Mouse (Mus musculus) hindbrain, embryonic 16.5 days (tissue): Measurements from ENCODE around the gene Cptp. TPM values are rescaled to one million over a fixed set of nuclear protein-coding genes. Genes with fewer than 3 reads are reported as not detected.

Experiments used
- ATAC-seq: fragments of 200-750 bp; cut with Nextera tagmentation; 2 replicates; pipeline ENCODE4 v1.8.0; 2017; ENCODE audit warnings: moderate TSS enrichment, moderate library complexity
- H3K27ac ChIP-seq: fragments of 300-500 bp; sonication (generic); 2 replicates; pipeline ENCODE4 v1.5.1; 2014; ENCODE audit warnings: low read depth, mild to moderate bottlenecking, control low read depth, low read length, moderate library complexity
- H3K27me3 ChIP-seq: fragments of 300-500 bp; sonication (generic); replicated peaks from 2 replicates; pipeline ENCODE4 v1.6.1; 2014; ENCODE audit warnings: low read length; ENCODE audit not compliant: control insufficient read depth, insufficient read depth
- H3K36me3 ChIP-seq: fragments of 300-500 bp; sonication (generic); 2 replicates; pipeline ENCODE4 v1.6.1; 2014; ENCODE audit warnings: mild to moderate bottlenecking, low read length, moderate library complexity, mixed read lengths; ENCODE audit not compliant: control insufficient read depth, insufficient read depth
- H3K4me1 ChIP-seq: fragments of 300-500 bp; sonication (generic); 2 replicates; pipeline ENCODE4 v1.6.1; 2014; ENCODE audit warnings: low read depth, low read length; ENCODE audit not compliant: control insufficient read depth, insufficient read depth
- H3K4me2 ChIP-seq: fragments of 300-500 bp; sonication (generic); 2 replicates; pipeline ENCODE4 v1.6.1; 2014; ENCODE audit warnings: mild to moderate bottlenecking, low read length, control low read depth, moderate library complexity
- H3K4me3 ChIP-seq: fragments of 300-500 bp; sonication (generic); 2 replicates; pipeline ENCODE4 v1.5.1; 2014; ENCODE audit warnings: mild to moderate bottlenecking, low read length, control low read depth, moderate library complexity
- H3K9ac ChIP-seq: fragments of 300-500 bp; sonication (generic); 2 replicates; pipeline ENCODE4 v1.6.1; 2014; ENCODE audit warnings: low read depth, mild to moderate bottlenecking, control low read depth, low read length, moderate library complexity
- H3K9me3 ChIP-seq: fragments of 300-500 bp; sonication (generic); 2 replicates; pipeline ENCODE4 v1.6.1; 2014; ENCODE audit warnings: mild to moderate bottlenecking, low read length, moderate library complexity; ENCODE audit not compliant: control insufficient read depth
- WGBS: fragments of 180-500 bp; shearing (Covaris S2); extraction: QIAGEN DNeasy Blood & Tissue Kit; methylation state at CpG from one replicate; pipeline ENCODE4 v1.1.7; 2014; 5-methylcytosine and 5-hydroxymethylcytosine counted together
- polyA plus RNA-seq: library from polyadenylated mRNA; unstranded; fragments of >200 nt; fragmentation: Nextera tagmentation; extraction: Ambion mirVana; gene quantifications from 2 replicates; pipeline ENCODE4 v1.2.1, GENCODE M21; 2015

The Cptp gene
- polyA plus RNA-seq, 1 experiment from 2014 or later, result 31.7 TPM

DNA sequence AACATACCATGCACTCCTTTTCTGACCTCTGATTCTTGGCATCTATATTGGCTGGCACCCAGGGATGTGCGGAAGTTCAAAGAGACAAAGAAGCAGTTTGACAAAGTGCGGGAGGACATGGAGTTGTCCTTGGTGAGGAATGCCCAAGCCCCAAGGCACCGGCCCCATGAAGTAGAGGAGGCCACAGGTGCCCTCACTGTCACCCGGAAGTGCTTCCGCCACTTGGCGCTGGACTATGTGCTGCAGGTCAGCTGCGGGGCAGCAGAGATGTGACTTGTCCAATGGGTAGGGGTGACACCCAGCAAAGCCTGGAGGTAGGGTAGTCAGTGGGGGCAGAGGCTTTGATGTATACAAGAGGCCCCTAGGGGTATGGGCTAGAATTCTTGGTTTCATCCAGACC, 30.1 kb upstream of the Cptp start:
- Histone ChIP-seq H3K4me2 (no peak overlapping the region), H3K9ac (no peak overlapping the region), H3K27me3 (no peaks in the 10 kb centered on the region), H3K4me1 (peaks cover 14% of the 10 kb centered on the region), H3K9me3 (no peaks in the 10 kb centered on the region), H3K36me3 (peaks cover 67% of the 10 kb centered on the region), H3K4me3 (no peak overlapping the region), H3K27ac (no peak overlapping the region)
- ATAC-seq, result no peak
- WGBS, result 96% methylated on average over 7 of the region's 7 CpGs

DNA sequence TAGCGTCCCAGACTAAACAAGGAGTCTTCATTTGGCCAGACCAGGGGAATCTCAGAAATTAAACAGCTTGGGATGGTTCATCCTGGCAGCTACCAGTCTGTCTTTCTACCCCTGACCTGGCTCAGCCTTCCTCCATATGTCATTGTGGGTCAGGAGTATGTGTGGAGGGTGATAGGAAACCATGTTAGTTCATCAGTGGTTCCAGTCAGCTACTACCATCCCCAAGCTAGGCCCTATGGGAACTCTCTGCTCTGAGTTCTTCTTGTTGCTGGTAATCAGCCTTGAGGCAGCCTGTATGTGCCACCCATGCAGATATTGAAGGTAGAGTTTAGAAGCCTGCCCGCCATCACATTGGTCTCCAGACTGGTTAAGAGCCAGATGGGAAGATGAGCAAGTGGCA, 29.1 kb upstream of the Cptp start:
- peaks cover 25% of the 10 kb centered on the region for H3K4me1 ChIP-seq
- peaks cover 57% of the 10 kb centered on the region for H3K36me3 ChIP-seq
- no peak overlapping the region for H3K4me3 ChIP-seq
- H3K27ac ChIP-seq, result no peak overlapping the region
- H3K27me3 ChIP-seq, result no peaks in the 10 kb centered on the region
- no peak overlapping the region for H3K9ac ChIP-seq
- no peaks in the 10 kb centered on the region for H3K9me3 ChIP-seq
- no peak for ATAC-seq
- no peak overlapping the region for H3K4me2 ChIP-seq
- 98% methylated on average over 2 of the region's 2 CpGs for WGBS

DNA sequence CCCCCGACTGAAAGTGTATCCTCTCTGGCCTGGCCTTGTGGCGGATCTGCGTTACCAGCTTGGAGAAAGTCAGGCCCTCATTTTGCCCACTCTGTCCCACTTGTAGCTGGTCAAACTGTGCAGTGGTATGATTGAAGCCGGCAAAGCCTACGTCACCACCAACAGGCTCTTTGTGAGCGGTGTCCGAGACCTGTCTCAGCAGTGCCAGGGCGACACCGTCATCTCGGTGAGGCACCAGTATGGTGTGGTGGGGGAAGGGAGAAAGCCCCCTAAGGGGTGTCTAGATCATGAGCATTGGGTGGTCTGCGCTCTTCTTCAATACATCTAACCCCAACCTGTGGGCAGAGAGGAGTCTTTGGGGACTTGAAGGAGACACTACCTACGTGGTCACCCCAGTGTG, 27.2 kb upstream of the Cptp start:
- Histone ChIP-seq H3K9ac (no peak overlapping the region), H3K4me3 (no peak overlapping the region), H3K4me1 (peaks cover 31% of the 10 kb centered on the region), H3K36me3 (peaks cover 40% of the 10 kb centered on the region), H3K27ac (no peak overlapping the region), H3K9me3 (no peaks in the 10 kb centered on the region), H3K27me3 (no peaks in the 10 kb centered on the region), H3K4me2 (no peak overlapping the region)
- ATAC-seq, result no peak
- WGBS, result 98% methylated on average over 12 of the region's 12 CpGs

DNA sequence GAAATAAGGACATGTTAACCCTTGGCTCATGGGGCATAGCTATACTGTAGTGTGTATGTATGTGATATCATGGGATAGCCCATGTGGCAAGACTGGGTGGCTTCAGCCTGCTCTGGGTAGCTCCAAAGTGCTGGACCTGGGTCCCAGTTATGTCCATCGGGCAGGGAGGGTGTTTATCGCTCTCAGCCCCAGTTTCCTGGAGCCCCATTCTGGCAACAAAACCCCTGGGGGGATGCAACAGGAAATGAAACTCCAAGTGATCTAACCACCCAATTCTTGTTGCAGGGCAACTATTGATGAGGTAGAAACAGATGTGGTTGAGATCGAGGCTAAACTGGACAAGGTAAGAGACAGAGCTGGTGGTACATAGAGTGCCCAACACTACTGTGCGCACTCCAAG, 26.6 kb upstream of the Cptp start:
- Histone ChIP-seq H3K36me3 (peaks cover 34% of the 10 kb centered on the region), H3K9me3 (no peaks in the 10 kb centered on the region), H3K4me3 (no peak overlapping the region), H3K27me3 (no peaks in the 10 kb centered on the region), H3K4me1 (peaks cover 31% of the 10 kb centered on the region), H3K9ac (no peak overlapping the region), H3K4me2 (peak overlapping the region; percentile 93), H3K27ac (no peak overlapping the region)
- 94% methylated on average over 4 of the region's 4 CpGs for WGBS
- no peak for ATAC-seq

DNA sequence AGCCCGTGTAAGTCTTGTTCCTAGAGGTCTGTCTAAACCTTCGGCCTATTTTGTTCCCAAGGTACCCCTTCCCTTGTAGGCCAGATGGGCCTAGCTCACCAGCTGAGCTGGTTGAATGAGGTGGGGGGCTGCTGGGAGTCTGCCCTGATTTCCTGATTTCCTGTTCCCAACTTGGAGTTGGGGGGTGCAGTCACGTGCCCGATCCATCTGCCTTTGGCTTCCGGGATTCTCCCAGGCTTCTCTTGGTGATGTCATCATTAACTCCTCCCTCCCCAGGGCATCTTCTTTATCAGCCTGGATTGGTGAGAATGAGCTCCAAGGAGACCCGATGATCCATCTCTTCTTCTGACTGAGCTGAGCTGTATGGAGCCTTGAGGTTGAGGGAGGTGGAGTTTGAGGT, 26.0 kb upstream of the Cptp start:
- Histone ChIP-seq H3K27me3 (no peaks in the 10 kb centered on the region), H3K9ac (0 out of 2 replicates have a peak overlapping the region, but pooled peaks have one; percentile 16), H3K9me3 (no peaks in the 10 kb centered on the region), H3K4me2 (peak overlapping the region; percentile 93), H3K27ac (peak overlapping the region; percentile 44; the same call in 1 of the 2 replicates), H3K4me3 (peak overlapping the region; percentile 97), H3K36me3 (peaks cover 29% of the 10 kb centered on the region), H3K4me1 (peaks cover 37% of the 10 kb centered on the region)
- ATAC-seq, result no peak
- 34% methylated on average over 6 of the region's 6 CpGs for WGBS

DNA sequence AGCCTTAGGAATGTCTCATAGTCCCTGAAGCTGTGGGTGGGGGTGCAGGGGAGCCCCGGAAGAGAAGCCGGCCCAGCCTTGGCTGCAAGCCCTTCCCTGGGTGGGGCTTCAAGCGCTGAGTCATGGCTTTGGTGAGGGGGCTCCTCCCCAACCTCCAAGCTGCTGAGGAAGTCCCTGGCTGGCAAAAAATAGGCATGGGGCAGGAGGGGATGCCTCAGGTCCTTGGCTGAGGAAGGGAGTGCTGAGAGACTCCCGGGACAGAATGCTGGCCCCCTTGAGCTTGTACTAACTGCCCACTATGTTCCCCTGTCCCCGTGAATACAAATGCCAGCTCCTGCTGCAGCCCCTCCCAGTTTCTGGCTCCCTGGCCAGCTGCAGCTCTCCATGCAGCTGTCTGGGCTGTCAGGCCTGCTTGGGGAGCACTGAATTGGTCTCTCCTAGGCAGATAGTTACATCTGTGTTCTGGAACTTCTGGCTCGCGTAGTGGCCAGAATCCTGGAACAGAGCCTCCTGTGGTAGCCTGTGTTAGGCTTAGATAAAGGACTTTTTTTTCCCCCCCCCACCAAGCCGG, 25.2 kb upstream of the Cptp start:
- H3K9me3 ChIP-seq, result no peaks in the 10 kb centered on the region
- H3K9ac ChIP-seq, result peak overlapping the region; percentile 94
- peak overlapping the region; percentile 97 for H3K4me3 ChIP-seq
- peak overlapping the region; percentile 63 for H3K27ac ChIP-seq
- H3K27me3 ChIP-seq, result no peaks in the 10 kb centered on the region
- H3K4me2 ChIP-seq, result peak overlapping the region; percentile 93
- 14% methylated on average over 8 of the region's 8 CpGs for whole genome bisulfite sequencing
- no peak for ATAC-seq
- H3K4me1 ChIP-seq, result peaks cover 41% of the 10 kb centered on the region
- H3K36me3 ChIP-seq, result peaks cover 21% of the 10 kb centered on the region

DNA sequence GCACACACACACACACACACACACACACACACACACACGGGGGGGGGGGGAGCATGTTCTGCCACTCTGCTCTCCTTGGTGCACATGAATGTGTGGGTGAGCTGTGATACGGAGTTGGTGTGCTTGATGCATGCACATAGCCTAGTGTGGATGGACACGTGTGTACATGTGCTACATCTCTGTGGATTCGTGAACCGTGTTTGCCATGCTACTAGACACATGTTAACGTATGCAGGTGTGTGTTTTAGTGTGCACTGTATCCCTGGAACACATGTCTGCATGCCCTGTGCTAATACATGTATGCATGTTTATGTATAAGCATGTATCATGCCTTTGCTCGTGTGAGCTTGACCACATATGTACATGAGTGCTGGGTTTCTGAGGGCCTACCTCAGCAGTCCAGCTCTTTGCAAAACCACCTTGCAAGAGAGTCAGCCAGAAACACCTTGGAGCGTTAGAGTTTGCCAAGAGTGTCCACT, 24.0 kb upstream of the Cptp start:
- Histone ChIP-seq H3K36me3 (peaks cover 21% of the 10 kb centered on the region), H3K27ac (no peak overlapping the region), H3K4me1 (peaks cover 41% of the 10 kb centered on the region), H3K4me3 (peak overlapping the region; percentile 97), H3K9me3 (no peaks in the 10 kb centered on the region), H3K9ac (peak overlapping the region; percentile 94), H3K4me2 (peak overlapping the region; percentile 93), H3K27me3 (no peaks in the 10 kb centered on the region)
- WGBS, result 64% methylated on average over 7 of the region's 8 CpGs
- no peak for ATAC-seq

DNA sequence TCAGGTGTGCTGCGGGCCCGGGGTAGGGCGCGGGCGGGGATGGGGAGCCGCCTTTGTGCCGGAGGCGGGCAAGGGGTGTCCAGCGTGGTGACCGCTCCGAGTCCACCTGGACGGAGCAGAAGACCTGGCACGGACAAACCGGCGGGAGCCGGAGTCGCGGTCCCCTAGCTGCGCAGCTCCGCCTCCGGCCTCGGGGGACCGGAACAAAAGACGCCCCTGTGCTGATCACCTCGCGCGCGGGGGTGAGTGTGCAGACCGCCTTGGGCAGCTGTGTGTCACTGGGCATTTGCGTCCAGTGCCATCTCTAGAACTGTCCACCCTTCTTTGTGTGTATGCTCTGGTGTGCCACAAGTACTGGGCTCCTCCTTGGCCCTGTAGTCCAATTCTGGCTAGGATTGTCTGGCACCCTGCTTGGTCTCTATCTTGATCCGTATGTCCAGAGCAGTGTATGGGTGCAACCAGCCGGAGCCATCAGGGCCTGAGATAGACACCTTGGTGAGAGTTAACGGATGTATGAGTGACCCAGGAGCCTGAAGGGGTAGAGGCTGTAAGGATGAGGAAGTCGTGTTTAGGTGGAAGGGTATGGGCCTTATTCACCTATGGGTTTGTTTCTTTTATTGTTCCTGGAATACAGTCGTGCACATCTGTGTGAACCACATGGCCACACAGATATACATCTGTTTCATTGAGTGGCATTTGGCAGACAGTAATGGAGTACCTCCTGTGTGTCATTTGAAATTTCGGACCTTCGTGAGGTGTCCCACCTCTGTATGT, 23.4 kb upstream of the Cptp start:
- H3K36me3 ChIP-seq, result peaks cover 27% of the 10 kb centered on the region
- no peaks in the 10 kb centered on the region for H3K27me3 ChIP-seq
- ATAC-seq, result peak; percentile 32
- peak overlapping the region; percentile 93 for H3K4me2 ChIP-seq
- H3K9ac ChIP-seq, result peak overlapping the region; percentile 94
- 6% methylated on average over 25 of the region's 37 CpGs for WGBS
- H3K27ac ChIP-seq, result peak overlapping the region; percentile 100
- peak overlapping the region; percentile 97 for H3K4me3 ChIP-seq
- peaks cover 41% of the 10 kb centered on the region for H3K4me1 ChIP-seq
- no peaks in the 10 kb centered on the region for H3K9me3 ChIP-seq

DNA sequence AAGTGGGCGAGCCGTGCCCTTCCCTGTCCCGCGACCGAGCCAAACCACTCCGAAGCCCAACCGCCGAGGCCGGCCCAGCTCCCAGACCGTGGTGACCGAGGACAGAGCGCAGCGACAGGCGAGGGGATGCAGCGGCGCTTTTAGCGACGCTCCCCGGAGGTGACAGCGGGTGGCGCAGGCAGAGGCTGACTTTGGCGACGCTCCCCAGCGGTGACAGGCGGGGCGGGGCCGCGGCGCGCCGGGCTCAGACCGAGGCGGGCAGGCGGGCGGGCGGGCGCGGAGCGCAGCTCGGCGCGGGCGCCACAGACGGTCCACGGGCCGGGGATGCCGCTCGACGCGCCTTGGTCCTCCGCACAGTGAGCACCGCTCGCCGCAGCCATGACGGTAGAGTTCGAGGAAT, 22.8 kb upstream of the Cptp start:
- Histone ChIP-seq H3K27ac (peak overlapping the region; percentile 100), H3K4me1 (peaks cover 41% of the 10 kb centered on the region), H3K4me2 (peak overlapping the region; percentile 93), H3K4me3 (peak overlapping the region; percentile 97), H3K36me3 (peaks cover 30% of the 10 kb centered on the region), H3K9me3 (no peaks in the 10 kb centered on the region), H3K27me3 (no peaks in the 10 kb centered on the region), H3K9ac (peak overlapping the region; percentile 94)
- 0% methylated on average over 56 of the region's 56 CpGs for WGBS
- peak; percentile 88 for ATAC-seq
